Mouse (Mus musculus) neural tube, embryonic 13.5 days (tissue): ENCODE measurements around the gene Mzt1. TPM values are rescaled to one million over a fixed set of nuclear protein-coding genes. Genes with fewer than 3 reads are reported as not detected.

ENCODE experiments used
- ATAC-seq: fragments of 200-750 bp; cut with Nextera tagmentation; 2 replicates; pipeline ENCODE4 v1.8.0; 2017; ENCODE audit warnings: low read depth, mild to moderate bottlenecking, moderate TSS enrichment, moderate library complexity
- H3K27ac ChIP-seq: fragments of 300-500 bp; sonication (generic); replicated peaks from 2 replicates; pipeline ENCODE4 v1.5.1; 2015; ENCODE audit warnings: moderate library complexity, mild to moderate bottlenecking, inconsistent platforms
- H3K27me3 ChIP-seq: fragments of 300-500 bp; sonication (generic); 2 replicates; pipeline ENCODE4 v1.6.1; 2015; ENCODE audit warnings: mild to moderate bottlenecking, inconsistent platforms
- H3K36me3 ChIP-seq: fragments of 300-500 bp; sonication (generic); 2 replicates; pipeline ENCODE4 v1.6.1; 2015; ENCODE audit warnings: mild to moderate bottlenecking, inconsistent platforms
- H3K4me1 ChIP-seq: fragments of 300-500 bp; sonication (generic); replicated peaks from 2 replicates; pipeline ENCODE4 v1.6.1; 2015; ENCODE audit warnings: inconsistent platforms
- H3K4me2 ChIP-seq: fragments of 300-500 bp; sonication (generic); 2 replicates; pipeline ENCODE4 v1.6.1; 2015; ENCODE audit warnings: inconsistent platforms, mild to moderate bottlenecking, moderate library complexity
- H3K4me3 ChIP-seq: fragments of 300-500 bp; sonication (generic); 2 replicates; pipeline ENCODE4 v1.5.1; 2015; ENCODE audit warnings: mild to moderate bottlenecking, inconsistent platforms
- H3K9ac ChIP-seq: fragments of 300-500 bp; sonication (generic); 2 replicates; pipeline ENCODE4 v1.6.1; 2015; ENCODE audit warnings: moderate library complexity, mild to moderate bottlenecking, inconsistent platforms
- H3K9me3 ChIP-seq: fragments of 300-500 bp; sonication (generic); 2 replicates; pipeline ENCODE4 v1.6.1; 2016; ENCODE audit warnings: inconsistent platforms
- WGBS: fragments of 180-500 bp; shearing (Covaris S2); methylation state at CpG from one replicate; pipeline ENCODE4 v1.1.7; 2015; 5-methylcytosine and 5-hydroxymethylcytosine counted together
- polyA plus RNA-seq: library from polyadenylated mRNA; unstranded; fragments of >200 nt; fragmentation: Nextera tagmentation; extraction: Ambion mirVana; gene quantifications from 2 replicates; pipeline ENCODE4 v1.2.1, GENCODE M21; 2015

Mzt1 gene
- polyA plus RNA-seq: 121 and 128 TPM in 2 replicates

- H3K9ac ChIP-seq: peak within 1 kb of the TSS; percentile 94
- H3K4me1 ChIP-seq: peaks cover 34% of the 10 kb centered on the region
- no peaks in the 10 kb centered on the region for H3K27me3 ChIP-seq
- H3K4me2 ChIP-seq: peak within 1 kb of the TSS; percentile 79
- peak within 1 kb of the TSS; percentile 89 for H3K27ac ChIP-seq
- ATAC-seq: peak; percentile 97
- no peaks in the 10 kb centered on the region for H3K9me3 ChIP-seq
- under 1% methylated on average over 72 of the region's 81 CpGs for WGBS
- H3K36me3 ChIP-seq: no peaks in the 10 kb centered on the region
- peak within 1 kb of the TSS; percentile 97 for H3K4me3 ChIP-seq
Observed at GRCm38 (mm10) chr14:99046031-99046781, at the start of gene Mzt1, which contains the start of gene Bora. Gene Mzt1 (minus strand): TSS chr14:99046134. Gene Bora (plus strand): TSS chr14:99046222.

GRCm38 (mm10) chr14:99088947-99089346 lies 43.0 kb upstream of the Mzt1 start:
- peaks cover 75% of the 10 kb centered on the region for H3K36me3 ChIP-seq
- no peaks in the 10 kb centered on the region for H3K9me3 ChIP-seq
- H3K4me2 ChIP-seq: no peak overlapping the region
- ATAC-seq: no peak
- WGBS: 92% methylated on average over 7 of the region's 7 CpGs
- no peak overlapping the region for H3K4me3 ChIP-seq
- no peak overlapping the region for H3K27ac ChIP-seq
- H3K27me3 ChIP-seq: no peaks in the 10 kb centered on the region
- no peak overlapping the region for H3K9ac ChIP-seq
- no peaks in the 10 kb centered on the region for H3K4me1 ChIP-seq

DNA sequence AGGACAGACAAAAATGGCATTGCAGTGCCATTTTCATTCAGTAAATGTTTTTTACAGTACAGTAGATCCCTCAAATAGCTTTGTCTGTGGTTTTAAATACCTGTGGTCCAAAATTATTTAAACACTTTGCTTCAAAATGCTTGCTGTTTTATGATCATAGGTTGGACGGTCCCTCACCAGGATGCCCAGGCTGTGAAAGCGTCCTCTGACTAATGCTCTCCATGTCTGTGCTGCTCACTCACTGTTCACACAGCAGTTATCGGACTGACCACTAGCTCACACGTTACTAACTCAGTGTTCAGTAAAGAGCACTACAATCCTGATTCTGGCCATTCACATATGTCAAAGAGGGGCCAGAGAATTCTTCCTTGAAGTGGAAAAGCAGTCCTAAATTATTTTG lies 25.2 kb upstream of the Mzt1 start:
- WGBS: 83% methylated on average over 4 of the region's 4 CpGs

DNA sequence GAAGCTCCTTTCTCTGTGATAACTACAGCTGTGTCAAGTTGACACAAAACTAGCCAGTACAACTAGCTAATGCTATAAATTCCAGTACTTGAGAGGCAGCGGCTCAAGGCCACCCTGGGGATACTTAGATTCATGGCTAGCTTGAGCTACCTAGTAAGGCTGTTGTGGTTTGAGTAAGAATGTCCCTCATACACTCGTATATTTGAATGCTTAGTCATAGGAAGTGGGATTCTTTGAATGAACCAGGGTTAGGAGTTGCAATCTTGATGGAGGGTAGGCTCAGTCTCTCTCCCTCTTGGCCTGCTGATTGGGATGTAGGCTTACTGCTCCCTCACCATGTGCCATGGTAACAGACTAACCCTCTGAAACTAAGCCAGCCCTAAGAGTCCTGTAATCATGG lies 17.2 kb upstream of the Mzt1 start:
- Histone ChIP-seq H3K4me3 (no peak overlapping the region), H3K27me3 (no peaks in the 10 kb centered on the region), H3K9ac (no peak overlapping the region), H3K4me2 (no peak overlapping the region), H3K9me3 (no peaks in the 10 kb centered on the region), H3K36me3 (peaks cover 24% of the 10 kb centered on the region; the same call in 1 of the 2 replicates), H3K4me1 (no peaks in the 10 kb centered on the region), H3K27ac (no peak overlapping the region)
- ATAC-seq: no peak
- 95% methylated on average over 2 of the region's 2 CpGs for WGBS

More for the DNA sequence above, 25.2 kb upstream of the Mzt1 start:
- Histone ChIP-seq H3K36me3 (peaks cover 22% of the 10 kb centered on the region), H3K9me3 (no peaks in the 10 kb centered on the region), H3K4me3 (no peak overlapping the region), H3K4me1 (no peaks in the 10 kb centered on the region), H3K27ac (no peak overlapping the region), H3K9ac (no peak overlapping the region), H3K4me2 (no peak overlapping the region), H3K27me3 (no peaks in the 10 kb centered on the region)
- ATAC-seq: no peak

DNA sequence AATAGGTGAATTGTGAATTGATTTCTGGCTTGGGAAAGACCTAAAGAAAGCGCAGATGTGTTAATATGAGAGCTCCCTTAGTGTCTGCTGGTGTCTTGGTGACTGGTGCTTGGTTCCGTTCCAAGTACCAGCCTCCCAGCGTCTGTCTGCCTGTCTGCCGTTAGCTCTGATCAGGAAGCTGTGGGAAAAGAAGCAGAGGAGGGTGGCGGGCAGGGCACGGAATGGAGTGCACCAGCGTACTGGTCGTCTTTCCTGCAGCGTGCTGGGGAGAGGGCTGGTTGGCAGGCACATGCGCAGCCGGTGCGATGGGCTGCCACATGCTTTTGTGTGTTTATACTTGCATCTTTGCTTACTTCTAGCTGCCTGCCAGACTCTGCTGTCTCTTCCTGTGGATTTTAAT lies 14.7 kb upstream of the Mzt1 start:
- no peak overlapping the region for H3K27ac ChIP-seq
- WGBS: 92% methylated on average over 12 of the region's 12 CpGs
- no peak overlapping the region for H3K4me3 ChIP-seq
- 0 out of 2 replicates have a peak, but pooled peaks cover 20% of the 10 kb centered on the region for H3K36me3 ChIP-seq
- no peak overlapping the region for H3K4me2 ChIP-seq
- no peaks in the 10 kb centered on the region for H3K27me3 ChIP-seq
- H3K9ac ChIP-seq: no peak overlapping the region
- no peaks in the 10 kb centered on the region for H3K9me3 ChIP-seq
- H3K4me1 ChIP-seq: no peaks in the 10 kb centered on the region
- no peak for ATAC-seq

DNA sequence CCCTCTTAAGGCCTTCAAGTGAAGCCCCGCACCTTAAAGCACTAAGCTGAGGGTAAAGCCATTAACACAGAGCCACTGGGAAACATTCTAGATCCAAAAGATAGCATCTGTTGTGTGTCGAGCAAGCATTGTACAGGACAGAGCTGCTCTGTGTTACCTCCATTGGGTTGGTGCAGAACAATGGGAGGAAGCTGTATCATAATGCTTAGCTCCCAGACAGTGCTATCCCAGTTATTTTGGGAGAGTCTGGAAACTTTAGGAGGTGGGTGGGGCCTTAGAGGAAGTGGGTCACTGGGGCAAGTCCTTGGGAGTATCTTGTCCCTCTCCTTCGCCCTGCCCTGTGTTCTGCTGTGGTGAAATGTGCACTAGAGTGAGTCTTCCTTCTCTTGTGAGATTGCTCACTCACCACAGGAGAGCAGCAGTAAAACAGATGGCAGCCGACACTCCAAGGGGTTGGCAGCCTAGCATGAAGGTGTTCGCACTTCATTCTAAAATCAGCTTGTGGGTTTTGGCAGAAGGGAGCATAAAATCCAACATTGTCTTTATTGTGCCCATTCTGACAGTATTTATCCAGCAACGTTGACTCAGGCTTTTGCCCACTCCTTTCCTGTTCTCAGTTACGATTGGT lies 13.1 kb upstream of the Mzt1 start:
- H3K9me3 ChIP-seq: no peaks in the 10 kb centered on the region
- no peak overlapping the region for H3K4me3 ChIP-seq
- 0 out of 2 replicates have a peak, but pooled peaks cover 12% of the 10 kb centered on the region for H3K36me3 ChIP-seq
- no peak overlapping the region for H3K27ac ChIP-seq
- WGBS: 79% methylated on average over 7 of the region's 7 CpGs
- no peak overlapping the region for H3K4me2 ChIP-seq
- H3K4me1 ChIP-seq: no peaks in the 10 kb centered on the region
- H3K27me3 ChIP-seq: no peaks in the 10 kb centered on the region
- H3K9ac ChIP-seq: no peak overlapping the region
- ATAC-seq: no peak

DNA sequence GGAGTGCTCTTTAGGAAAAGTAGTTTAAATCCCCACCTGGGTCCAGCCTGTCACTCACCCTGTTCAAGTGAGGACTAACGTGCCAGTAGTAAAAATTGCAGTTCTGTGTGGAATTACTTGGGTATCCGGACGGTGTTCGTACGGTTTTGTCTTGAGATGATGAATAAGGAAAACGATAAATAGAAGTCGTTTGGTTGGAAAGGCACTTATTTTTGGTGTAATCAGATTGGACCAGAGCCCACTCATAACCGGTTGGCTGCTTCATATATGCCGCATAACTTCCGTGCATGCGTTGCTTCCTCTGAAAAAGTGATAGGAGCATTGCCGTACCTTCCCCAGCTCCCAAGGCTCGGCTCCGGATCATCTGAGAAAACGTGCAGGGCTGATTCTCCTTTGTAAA lies 848 bp upstream of the Mzt1 start:
- Histone ChIP-seq H3K9me3 (no peaks in the 10 kb centered on the region), H3K9ac (peak overlapping the region; percentile 94), H3K27me3 (no peaks in the 10 kb centered on the region), H3K36me3 (no peaks in the 10 kb centered on the region), H3K4me1 (peaks cover 29% of the 10 kb centered on the region), H3K4me3 (peak overlapping the region; percentile 97), H3K4me2 (peak overlapping the region; percentile 79), H3K27ac (peak overlapping the region; percentile 6; the same call in 1 of the 2 replicates)
- WGBS: under 1% methylated on average over 15 of the region's 15 CpGs
- ATAC-seq: peak; percentile 16

GRCm38 (mm10) chr14:99045378-99046030 lies 430 bp downstream of the Mzt1 start:
- Histone ChIP-seq H3K4me1 (peaks cover 36% of the 10 kb centered on the region), H3K27me3 (no peaks in the 10 kb centered on the region), H3K36me3 (no peaks in the 10 kb centered on the region), H3K9ac (peak overlapping the region; percentile 94), H3K9me3 (no peaks in the 10 kb centered on the region), H3K27ac (peak overlapping the region; percentile 89), H3K4me3 (peak overlapping the region; percentile 97), H3K4me2 (peak overlapping the region; percentile 79)
- peak; percentile 52 for ATAC-seq
- under 1% methylated on average over 52 of the region's 70 CpGs for WGBS

DNA sequence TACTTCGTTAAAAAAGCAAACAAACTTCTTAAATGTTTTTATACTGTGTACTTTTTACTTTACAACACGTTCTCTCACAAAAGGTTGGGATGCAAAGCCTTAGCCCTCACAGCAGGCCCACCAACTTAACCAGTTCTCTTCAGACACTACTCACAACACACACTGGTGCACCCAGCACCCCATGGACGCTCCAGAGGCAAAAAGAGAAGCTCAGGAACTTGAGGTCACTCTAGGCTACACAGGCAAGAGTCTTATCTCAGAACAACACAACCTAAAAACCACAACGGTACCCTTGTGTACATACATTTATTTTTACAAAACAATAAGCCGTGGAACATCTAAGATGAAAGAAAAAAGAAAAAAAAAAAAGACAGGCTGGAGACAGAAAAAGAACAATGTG lies 1.2 kb downstream of the Mzt1 start:
- H3K4me2 ChIP-seq: peak overlapping the region; percentile 79
- H3K4me1 ChIP-seq: peaks cover 36% of the 10 kb centered on the region
- H3K36me3 ChIP-seq: no peaks in the 10 kb centered on the region
- H3K4me3 ChIP-seq: peak overlapping the region; percentile 97
- WGBS: 7% methylated on average over 5 of the region's 5 CpGs
- no peaks in the 10 kb centered on the region for H3K9me3 ChIP-seq
- no peaks in the 10 kb centered on the region for H3K27me3 ChIP-seq
- peak overlapping the region; percentile 94 for H3K9ac ChIP-seq
- H3K27ac ChIP-seq: no peak overlapping the region
- ATAC-seq: no peak

DNA sequence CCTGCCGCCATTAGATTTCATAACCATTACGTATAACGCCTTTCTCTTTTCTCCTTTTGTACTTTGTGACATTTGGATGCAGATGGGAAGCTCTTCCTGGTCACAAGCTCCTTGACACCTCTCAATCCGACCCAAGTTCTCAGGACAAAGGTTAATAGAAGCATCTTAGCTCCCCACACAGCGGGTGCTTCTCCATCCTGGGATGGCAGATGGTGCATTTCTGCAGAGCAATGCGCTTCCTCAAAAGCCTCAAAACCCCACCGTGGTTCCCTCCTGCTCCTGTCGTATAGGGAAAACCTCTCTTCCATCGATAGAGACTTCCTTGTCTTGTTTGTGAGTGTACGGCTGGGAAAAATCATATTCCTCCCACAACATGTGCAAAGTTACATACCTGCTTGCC lies 1.8 kb downstream of the Mzt1 start:
- Histone ChIP-seq H3K4me2 (peak overlapping the region; percentile 79), H3K9me3 (no peaks in the 10 kb centered on the region), H3K4me3 (peak overlapping the region; percentile 97), H3K27me3 (no peaks in the 10 kb centered on the region), H3K36me3 (peaks cover 4% of the 10 kb centered on the region), H3K27ac (no peak overlapping the region), H3K4me1 (peaks cover 36% of the 10 kb centered on the region), H3K9ac (peak overlapping the region; percentile 58)
- no peak for ATAC-seq
- WGBS: 19% methylated on average over 10 of the region's 10 CpGs

DNA sequence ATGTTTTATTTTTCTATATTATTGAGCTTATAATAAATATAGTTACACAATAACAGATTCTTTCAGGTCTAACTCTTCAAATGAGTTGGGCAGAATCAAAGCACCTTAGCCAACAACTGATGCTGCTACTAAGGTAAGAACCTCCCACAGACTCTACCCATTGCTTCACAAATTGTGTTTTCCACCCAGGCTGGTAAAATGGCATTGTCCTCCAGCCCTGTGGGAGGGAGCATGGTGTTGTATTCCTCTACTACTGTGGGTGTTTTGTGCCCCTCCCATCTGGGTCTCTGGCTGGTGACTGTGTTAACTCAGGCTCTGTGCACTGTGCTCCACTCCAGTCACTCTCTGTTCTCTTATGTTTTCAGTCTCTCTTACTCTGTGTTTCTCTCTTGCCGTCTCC lies 2.4 kb downstream of the Mzt1 start:
- Histone ChIP-seq H3K27me3 (no peaks in the 10 kb centered on the region), H3K4me1 (peaks cover 36% of the 10 kb centered on the region), H3K27ac (no peak overlapping the region), H3K9me3 (no peaks in the 10 kb centered on the region), H3K36me3 (peaks cover 8% of the 10 kb centered on the region), H3K4me3 (peak overlapping the region; percentile 97; the same call in 1 of the 2 replicates), H3K4me2 (peak overlapping the region; percentile 79), H3K9ac (peak overlapping the region; percentile 58; the same call in 1 of the 2 replicates)
- no peak for ATAC-seq
- WGBS: 35% methylated on average over 1 of the region's 1 CpGs

- H3K9ac ChIP-seq: 0 out of 2 replicates have a peak overlapping the region, but pooled peaks have one; percentile 17
- no peak overlapping the region for H3K27ac ChIP-seq
- no peaks in the 10 kb centered on the region for H3K27me3 ChIP-seq
- peaks cover 30% of the 10 kb centered on the region for H3K4me1 ChIP-seq
- WGBS: 78% methylated on average over 4 of the region's 4 CpGs
- H3K4me3 ChIP-seq: no peak overlapping the region
- ATAC-seq: no peak
- peaks cover 21% of the 10 kb centered on the region for H3K36me3 ChIP-seq
- no peak overlapping the region for H3K4me2 ChIP-seq
- no peaks in the 10 kb centered on the region for H3K9me3 ChIP-seq
Observed at GRCm38 (mm10) chr14:99041416-99041815, 4.5 kb downstream of the Mzt1 start.
